Mouse (Mus musculus) adrenal gland, postnatal 4 days (tissue): ENCODE measurements around the gene Sass6. TPM values are rescaled to one million over a fixed set of nuclear protein-coding genes. Genes with fewer than 3 reads are reported as not detected.
"Not testable (repeated sequence)": the region's sequence is repeated elsewhere in the genome, so short reads cannot be mapped to it uniquely, and the experiment has no call there.

ENCODE experiments used
- DNase-seq, 2 experiments: peaks; one replicate each; pipeline ENCODE4 v3.0.0; 2021 to 2022; ENCODE audit warnings: low spot score in 2 of 2, mixed read lengths in 2 of 2
- total RNA-seq, 2 experiments: library from RNA; stranded (reverse); gene quantifications; 2 replicates each; pipeline ENCODE4 v1.2.3; 2021

The Sass6 gene
- total RNA-seq, 2 experiments from 2014 or later = 9.4 to 10.0 TPM

DNA sequence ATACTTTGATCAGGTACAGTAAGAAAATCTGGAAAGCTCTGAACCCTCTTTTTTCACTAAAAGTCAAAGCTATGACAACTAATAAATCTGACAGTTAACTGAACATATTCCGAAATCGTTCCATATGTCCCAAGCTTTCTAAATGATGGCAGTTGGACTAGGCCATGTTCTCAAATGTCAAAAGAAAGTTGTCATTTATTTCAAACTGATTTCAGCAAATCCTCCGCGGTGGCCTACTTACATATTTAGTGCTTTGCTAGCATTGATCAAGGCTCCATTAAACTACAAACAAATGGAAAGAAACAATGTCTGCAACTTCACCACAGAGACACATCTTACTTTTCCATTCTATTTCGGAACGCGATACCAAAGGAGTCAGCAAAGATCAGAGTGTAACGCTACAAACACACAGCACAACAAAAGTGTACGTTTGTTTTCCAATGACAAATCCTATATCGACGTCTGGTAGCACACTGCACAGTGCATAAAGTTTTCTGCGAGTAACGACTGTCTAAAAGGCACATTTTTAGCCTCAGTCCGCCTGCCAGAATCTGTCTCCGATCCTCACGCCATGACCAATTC, 66.6 kb downstream of the Sass6 start:
- no peak for DNase-seq

DNA sequence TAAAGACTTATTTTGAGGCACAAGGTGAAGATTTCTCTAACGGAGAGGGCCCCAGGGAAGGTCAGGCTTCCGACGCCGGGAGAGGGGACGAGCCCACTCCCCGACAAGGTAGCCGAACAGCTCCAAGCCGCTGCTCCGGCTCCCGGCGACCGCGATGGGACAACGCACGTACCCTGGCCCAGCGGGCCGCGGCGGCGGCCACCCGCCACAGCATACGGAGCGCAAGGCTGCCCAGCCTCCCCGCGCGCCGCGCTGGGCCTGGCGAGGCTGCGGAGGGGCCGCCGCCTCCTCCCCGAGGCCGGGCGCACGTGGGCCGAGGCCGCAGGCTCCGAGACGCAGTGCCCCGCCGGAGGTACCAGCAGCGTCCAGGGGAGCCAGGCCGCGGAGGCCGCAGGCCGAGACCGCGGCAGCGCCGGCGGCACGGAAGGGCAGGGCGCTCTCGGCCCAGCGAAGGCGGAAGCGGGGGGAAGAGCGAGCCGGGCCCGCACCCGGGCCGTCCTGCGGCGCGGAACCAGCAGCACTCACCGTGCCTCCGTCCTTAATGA, 67.2 kb downstream of the Sass6 start:
- no peak for DNase-seq

DNA sequence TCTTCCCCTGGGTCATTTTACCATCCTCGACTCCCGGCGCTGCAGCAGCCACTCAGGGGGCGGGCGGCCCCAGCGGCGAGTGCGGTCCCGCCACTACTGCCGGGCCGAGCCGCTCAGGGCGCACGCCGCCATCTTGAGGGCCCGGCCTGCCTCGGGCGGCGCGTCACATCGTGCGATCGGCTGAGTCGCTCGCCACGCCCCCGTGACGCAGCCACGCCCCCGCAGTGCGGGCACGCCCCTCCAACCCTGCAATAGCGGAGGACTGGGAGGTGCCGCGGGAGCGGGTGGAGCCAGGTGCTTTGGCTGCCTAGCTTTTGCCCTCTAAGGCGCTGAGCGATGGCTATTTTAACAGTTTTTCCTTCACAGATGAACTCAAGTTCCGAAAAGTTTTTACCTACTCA, 67.7 kb downstream of the Sass6 start, which contains the start of gene Mfsd14a:
Gene Mfsd14a (minus strand): TSS at position 215 of the 401 bp plus-strand sequence.
- peak; percentile 96 to 98 for DNase-seq

DNA sequence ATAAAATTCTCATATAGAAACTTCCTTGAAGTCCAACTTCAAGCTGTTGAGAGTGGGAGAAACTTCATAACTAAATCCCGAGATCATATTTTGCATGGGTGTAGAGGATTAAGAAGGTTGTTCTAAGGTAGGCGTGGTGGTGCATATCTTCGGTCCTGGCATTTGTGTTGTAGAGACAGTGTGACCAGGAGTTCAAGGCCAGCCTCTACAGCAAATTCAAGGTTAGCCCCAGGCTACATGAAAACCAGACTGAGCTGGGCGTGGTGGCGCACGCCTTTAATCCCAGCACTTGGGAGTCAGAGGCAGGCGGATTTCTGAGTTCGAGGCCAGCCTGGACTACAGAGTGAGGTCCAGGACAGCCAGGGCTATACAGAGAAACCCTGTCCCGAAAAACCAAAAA, 69.5 kb downstream of the Sass6 start:
- not testable (repeated sequence) for DNase-seq

Other genes with a start within 250 kb of the Sass6 start
- gene Cdc14a, start 170.9 kb upstream of the Sass6 start, total RNA-seq = 10 to 100 TPM; 17.9 to 19.3 TPM
- 10 to 100 TPM; 44.0 to 44.6 TPM for gene Rtca, start 86.8 kb upstream of the Sass6 start, total RNA-seq
- gene Dbt, start 81.9 kb upstream of the Sass6 start, total RNA-seq = 10 to 100 TPM; 48.8 to 57.3 TPM
- 1 to 10 TPM; 2.7 to 3.6 TPM for gene Lrrc39, start 32.0 kb upstream of the Sass6 start, total RNA-seq
- gene Trmt13, start 19.6 kb downstream of the Sass6 start, total RNA-seq = 10 to 100 TPM; 19.5 to 23.2 TPM
- gene Mfsd14a, start 67.7 kb downstream of the Sass6 start, total RNA-seq = 10 to 100 TPM; 54.5 to 58.8 TPM
- 1 to 10 TPM in 1 of 2 experiments, not detected in 1; 1.3 TPM for gene Gm43191, start 86.3 kb downstream of the Sass6 start, total RNA-seq
- gene Slc35a3, start 117.8 kb downstream of the Sass6 start, total RNA-seq = 10 to 100 TPM; 30.9 to 32.5 TPM
- gene Agl, start 213.2 kb downstream of the Sass6 start, total RNA-seq = 10 to 100 TPM; 38.6 to 42.9 TPM